Mouse (Mus musculus) macrophage (primary cell): ENCODE data around the gene 1700029I15Rik. TPM values are rescaled to one million over a fixed set of nuclear protein-coding genes. Genes with fewer than 3 reads are reported as not detected.
"Not testable (repeated sequence)": the region's sequence is repeated elsewhere in the genome, so short reads cannot be mapped to it uniquely, and the experiment has no call there.

ENCODE experiments used
- H3K27ac ChIP-seq: fragments of 350-480 bp; formaldehyde crosslinking; 2 replicates; pipeline ENCODE4 v1.9.0; 2021
- H3K36me3 ChIP-seq: fragments of 350-480 bp; formaldehyde crosslinking; 2 replicates; pipeline ENCODE4 v1.9.0; 2021; ENCODE audit errors: inconsistent target
- H3K4me3 ChIP-seq: fragments of 350-480 bp; formaldehyde crosslinking; 2 replicates; pipeline ENCODE4 v1.9.0; 2021; ENCODE audit errors: inconsistent target
- H3K79me2 ChIP-seq: fragments of 350-480 bp; formaldehyde crosslinking; 2 replicates; pipeline ENCODE4 v1.9.0; 2021; ENCODE audit errors: inconsistent target
- WGBS: methylation state at CpG from one replicate; pipeline ENCODE4 v1.1.7; 2026; ENCODE audit warnings: inconsistent platforms; ENCODE audit not compliant: missing documents; 5-methylcytosine and 5-hydroxymethylcytosine counted together
- polyA plus RNA-seq: library from polyadenylated mRNA; stranded (reverse); fragments of 250-400 nt; gene quantifications from 3 replicates; pipeline ENCODE4 v1.2.4, GENCODE M21; 2018; ENCODE audit warnings: inconsistent platforms

1700029I15Rik gene
- polyA plus RNA-seq, 1 experiment from 2014 or later: 0.50 TPM

DNA sequence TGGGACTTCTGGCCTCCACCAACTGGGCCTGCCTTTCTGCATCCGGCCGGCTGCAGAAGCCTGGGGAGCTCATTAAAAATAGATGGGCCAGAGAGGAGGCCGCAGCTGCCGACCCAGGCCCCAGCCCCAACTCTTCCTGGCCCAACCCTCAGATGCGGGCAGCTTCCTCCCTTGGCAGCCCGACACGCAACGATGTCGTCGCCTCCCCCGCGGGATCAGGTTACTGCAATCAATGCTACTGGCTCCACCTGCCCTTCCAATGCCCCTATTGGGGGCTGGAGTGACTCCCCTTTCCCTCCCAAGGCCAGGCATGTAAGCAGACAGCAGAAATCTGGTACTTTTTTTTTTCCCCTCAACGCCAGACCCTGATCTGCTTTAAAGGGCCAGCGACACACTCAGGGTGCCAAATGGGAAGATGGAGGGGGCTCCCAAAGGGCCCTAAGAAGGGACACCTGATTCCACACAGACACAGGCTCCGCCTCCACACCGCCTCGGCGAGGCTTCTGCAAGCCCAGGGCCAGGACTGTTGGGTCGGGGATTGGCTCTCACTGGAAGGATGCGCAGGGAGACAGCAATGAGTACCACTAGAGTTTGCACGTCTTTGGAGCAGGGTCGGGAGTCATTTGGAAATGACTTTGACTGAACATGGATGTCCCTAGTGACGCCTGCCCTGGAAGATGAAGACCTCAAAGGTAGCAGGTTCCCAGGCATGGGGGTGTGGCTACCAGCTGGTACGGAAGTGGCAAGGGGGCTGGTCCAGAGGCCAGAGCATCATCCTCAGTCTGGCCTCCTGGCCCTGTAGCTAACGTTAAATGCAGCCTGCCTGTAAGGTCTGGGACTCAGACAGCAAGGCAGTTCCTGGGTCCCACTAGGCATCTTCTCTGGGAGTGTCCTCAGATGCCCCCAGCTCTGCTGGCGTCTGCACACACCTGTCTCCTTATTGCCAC is 10.3 kb downstream of the 1700029I15Rik start:
- Histone ChIP-seq H3K36me3 (no peaks in the 10 kb centered on the region), H3K79me2 (no peaks in the 10 kb centered on the region), H3K4me3 (no peak overlapping the region), H3K27ac (no peak overlapping the region)
- 12% methylated on average over 26 of the region's 26 CpGs for WGBS

DNA sequence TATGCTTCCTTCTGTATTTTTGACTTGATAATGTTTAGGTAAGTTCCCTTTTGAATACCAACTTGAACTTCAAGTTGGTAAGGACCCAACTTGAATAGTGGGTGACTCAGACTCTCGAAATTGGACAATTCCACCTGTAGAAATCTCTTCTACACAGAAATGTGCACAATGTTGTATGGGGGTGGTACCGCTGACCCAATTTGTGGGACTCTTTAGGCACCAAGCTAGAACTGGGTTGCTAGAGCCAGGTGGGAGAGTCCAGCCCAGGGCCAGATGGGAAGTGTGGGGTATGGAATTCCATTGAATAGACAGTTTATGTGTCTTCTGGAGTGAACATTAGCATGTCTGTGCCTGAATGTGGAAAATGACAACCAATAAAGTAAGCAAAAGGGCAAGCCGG is 13.2 kb downstream of the 1700029I15Rik start:
- Histone ChIP-seq H3K4me3 (no peak overlapping the region), H3K27ac (no peak overlapping the region), H3K79me2 (no peaks in the 10 kb centered on the region), H3K36me3 (no peaks in the 10 kb centered on the region)
- WGBS: 89% methylated on average over 3 of the region's 3 CpGs

GRCm38 (mm10) chr2:92397436-92397835 is 15.1 kb downstream of the 1700029I15Rik start:
- Histone ChIP-seq H3K79me2 (no peaks in the 10 kb centered on the region), H3K27ac (no peak overlapping the region), H3K4me3 (no peak overlapping the region), H3K36me3 (no peaks in the 10 kb centered on the region)
- 77% methylated on average over 1 of the region's 1 CpGs for WGBS

DNA sequence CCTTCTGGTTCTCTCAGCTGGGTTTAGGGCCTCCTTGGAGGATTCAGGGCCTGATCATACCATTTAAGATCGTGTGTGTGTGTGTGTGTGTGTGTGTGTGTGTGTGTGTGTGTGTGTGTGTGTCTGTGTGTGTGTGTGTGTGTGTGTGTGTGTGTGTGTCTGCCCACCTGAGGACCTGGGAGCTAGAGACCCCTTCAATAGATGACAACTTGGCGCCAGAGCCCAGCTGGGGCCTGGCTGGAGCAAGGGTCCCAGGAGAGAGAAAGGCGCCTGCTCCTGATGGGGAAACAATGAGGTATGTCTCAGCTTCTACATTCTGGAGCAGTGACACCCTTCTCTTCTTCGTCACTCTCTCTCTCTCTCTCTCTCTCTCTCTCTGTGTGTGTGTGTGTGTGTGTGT is 17.5 kb downstream of the 1700029I15Rik start:
- WGBS: 90% methylated on average over 4 of the region's 4 CpGs
- H3K27ac ChIP-seq, H3K4me3 ChIP-seq, H3K79me2 ChIP-seq, H3K36me3 ChIP-seq: not testable (repeated sequence)

DNA sequence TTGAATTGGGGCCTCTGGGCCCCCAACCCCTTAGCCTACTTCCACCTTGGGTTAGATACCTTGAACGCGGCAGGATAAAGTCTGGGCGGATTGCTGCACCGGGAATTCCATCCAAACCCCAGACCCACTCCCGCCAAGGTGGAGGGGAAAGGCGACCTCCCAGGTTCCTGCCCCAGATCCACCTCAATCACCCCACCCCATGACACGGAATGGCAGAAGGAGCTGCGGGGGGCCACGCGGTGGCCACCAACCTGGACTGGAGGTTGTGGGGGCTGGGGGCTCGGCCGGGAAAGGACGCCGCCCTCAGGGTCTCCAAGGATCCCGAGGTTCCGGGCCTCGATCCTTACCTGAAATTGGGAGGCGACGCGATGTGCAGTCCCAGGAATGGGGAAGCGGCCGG is 18.3 kb downstream of the 1700029I15Rik start:
- Histone ChIP-seq H3K36me3 (no peaks in the 10 kb centered on the region), H3K4me3 (no peak overlapping the region), H3K27ac (no peak overlapping the region), H3K79me2 (no peaks in the 10 kb centered on the region)
- WGBS: 22% methylated on average over 22 of the region's 22 CpGs

GRCm38 (mm10) chr2:92401091-92401561 is 18.8 kb downstream of the 1700029I15Rik start, which contains the start of gene Mapk8ip1:
Mapk8ip1 (minus strand) TSS chr2:92401263.
- no peaks in the 10 kb centered on the region for H3K36me3 ChIP-seq
- WGBS: 4% methylated on average over 58 of the region's 59 CpGs
- H3K27ac ChIP-seq: no peak within 1 kb of the TSS
- no peak within 1 kb of the TSS for H3K4me3 ChIP-seq
- no peaks in the 10 kb centered on the region for H3K79me2 ChIP-seq

GRCm38 (mm10) chr2:92402591-92403326 is 20.4 kb downstream of the 1700029I15Rik start:
- WGBS: 90% methylated on average over 4 of the region's 4 CpGs

DNA sequence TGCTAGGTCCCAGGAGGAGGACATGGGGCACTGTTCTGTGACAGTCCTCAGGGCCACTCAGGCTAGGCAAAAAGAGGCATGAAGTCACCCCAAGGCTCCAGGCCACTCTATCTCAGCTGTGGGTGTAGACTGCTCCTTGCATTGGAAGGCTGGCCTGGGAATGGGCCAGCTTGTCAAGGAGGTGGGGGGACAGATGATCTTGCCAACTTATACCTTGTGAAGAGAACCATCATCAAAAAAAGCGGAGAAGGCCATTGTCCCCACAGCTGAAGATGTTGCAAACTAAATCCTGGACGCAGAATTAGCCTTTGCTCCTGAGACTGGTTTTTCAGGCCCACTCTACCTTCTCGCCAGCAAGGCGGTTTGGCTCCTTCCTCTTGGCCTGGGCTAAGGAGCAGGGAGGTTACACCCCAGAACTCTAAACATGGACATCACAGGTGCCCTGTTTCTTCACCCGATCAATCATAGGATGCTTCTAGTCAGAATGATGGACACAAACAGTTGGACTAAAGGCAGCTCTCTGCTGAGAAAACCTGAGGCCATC is 21.5 kb downstream of the 1700029I15Rik start:
- Histone ChIP-seq H3K36me3 (peaks cover 6% of the 10 kb centered on the region; the same call in 1 of the 2 replicates), H3K4me3 (no peak overlapping the region), H3K79me2 (no peaks in the 10 kb centered on the region), H3K27ac (no peak overlapping the region)
- 96% methylated on average over 5 of the region's 5 CpGs for WGBS

More at GRCm38 (mm10) chr2:92402591-92403326, 20.4 kb downstream of the 1700029I15Rik start:
- H3K36me3 ChIP-seq: no peaks in the 10 kb centered on the region
- H3K27ac ChIP-seq: no peak overlapping the region
- no peak overlapping the region for H3K4me3 ChIP-seq
- H3K79me2 ChIP-seq: no peaks in the 10 kb centered on the region

DNA sequence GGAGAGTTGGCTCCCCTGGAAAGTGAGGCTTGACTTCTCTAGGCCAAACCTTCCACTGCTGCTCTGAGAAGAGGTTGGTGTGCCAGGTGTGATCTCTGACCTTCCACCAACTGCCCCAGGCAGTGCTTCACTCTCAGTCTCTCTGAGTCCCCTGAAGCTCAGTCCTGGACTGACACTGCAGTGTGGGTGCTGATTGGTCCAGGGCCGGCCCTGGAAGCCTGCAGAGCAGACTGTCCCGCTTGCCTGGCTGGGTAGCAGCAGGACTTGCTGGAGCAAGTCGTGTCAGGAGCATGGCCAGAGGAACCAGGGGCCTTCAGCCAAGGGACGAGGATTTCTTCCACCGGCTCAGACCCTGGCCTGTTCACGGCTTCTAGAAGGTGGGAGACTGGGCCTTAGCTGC is 22.4 kb downstream of the 1700029I15Rik start:
- Histone ChIP-seq H3K79me2 (no peaks in the 10 kb centered on the region), H3K36me3 (peaks cover 14% of the 10 kb centered on the region; the same call in 1 of the 2 replicates), H3K27ac (no peak overlapping the region), H3K4me3 (no peak overlapping the region)
- 94% methylated on average over 6 of the region's 6 CpGs for WGBS

DNA sequence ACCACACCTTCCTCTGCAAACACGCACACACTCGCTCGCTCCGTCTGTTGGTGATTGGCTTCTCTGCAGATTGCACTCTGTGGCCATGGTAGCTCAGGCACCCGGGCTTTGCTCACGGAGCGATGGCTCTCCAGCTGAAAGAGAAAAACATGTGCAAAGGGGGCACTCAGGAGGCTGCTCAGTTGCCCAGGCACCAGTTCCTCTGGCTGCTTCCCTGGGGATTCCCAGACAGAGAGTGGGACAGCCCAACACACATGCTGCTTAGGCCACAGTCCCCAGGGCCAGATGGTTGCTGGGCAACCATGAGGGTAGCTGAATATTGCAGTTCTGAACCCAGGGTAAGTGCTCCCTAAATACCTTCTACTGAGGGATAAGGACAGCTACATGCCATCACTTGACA is 23.3 kb downstream of the 1700029I15Rik start:
- Histone ChIP-seq H3K4me3 (no peak overlapping the region), H3K36me3 (peaks cover 19% of the 10 kb centered on the region; the same call in 1 of the 2 replicates), H3K27ac (no peak overlapping the region), H3K79me2 (no peaks in the 10 kb centered on the region)
- 90% methylated on average over 7 of the region's 7 CpGs for WGBS

GRCm38 (mm10) chr2:92408309-92409045 is 26.1 kb downstream of the 1700029I15Rik start:
- Histone ChIP-seq H3K4me3 (no peak overlapping the region), H3K79me2 (no peaks in the 10 kb centered on the region), H3K36me3 (peaks cover 39% of the 10 kb centered on the region), H3K27ac (no peak overlapping the region)
- WGBS: 94% methylated on average over 14 of the region's 18 CpGs

DNA sequence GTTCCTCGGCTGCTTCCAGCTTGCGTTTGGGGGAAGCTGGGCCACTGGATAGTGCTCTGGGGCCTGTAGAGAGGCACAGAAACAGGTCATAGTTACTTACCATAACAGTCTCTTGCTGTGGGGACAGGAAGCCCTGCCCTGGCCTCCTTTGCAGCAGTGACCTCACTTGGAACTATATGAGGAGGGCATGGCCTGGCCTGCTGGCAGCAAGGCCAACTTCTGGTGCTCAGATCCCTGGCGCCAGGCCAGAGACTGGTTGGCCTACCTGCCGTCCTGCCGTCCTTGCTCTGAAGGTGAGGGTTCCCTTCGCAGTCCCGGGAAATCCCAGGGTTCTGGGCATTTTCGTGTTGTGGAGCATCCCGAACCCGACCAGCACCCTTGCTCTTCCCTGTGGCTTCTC is 29.4 kb downstream of the 1700029I15Rik start:
- Histone ChIP-seq H3K36me3 (peaks cover 53% of the 10 kb centered on the region), H3K79me2 (no peaks in the 10 kb centered on the region), H3K4me3 (no peak overlapping the region), H3K27ac (no peak overlapping the region)
- WGBS: 95% methylated on average over 10 of the region's 10 CpGs

- no peak overlapping the region for H3K4me3 ChIP-seq
- no peaks in the 10 kb centered on the region for H3K36me3 ChIP-seq
Measured at GRCm38 (mm10) chr2:92421723-92422387, 39.5 kb downstream of the 1700029I15Rik start.

More at GRCm38 (mm10) chr2:92421723-92422387, 39.5 kb downstream of the 1700029I15Rik start:
- Histone ChIP-seq H3K27ac (no peak overlapping the region), H3K79me2 (no peaks in the 10 kb centered on the region)
- 87% methylated on average over 7 of the region's 7 CpGs for whole genome bisulfite sequencing
